Mouse (Mus musculus) forebrain, embryonic 15.5 days (tissue): ENCODE results near the gene Slc27a5. TPM values are rescaled to one million over a fixed set of nuclear protein-coding genes. Genes with fewer than 3 reads are reported as not detected.

Experiments used
- ATAC-seq: fragments of 200-750 bp; cut with Nextera tagmentation; replicated peaks from 2 replicates; pipeline ENCODE4 v1.8.0; 2017; ENCODE audit warnings: mild to moderate bottlenecking, moderate TSS enrichment, moderate library complexity
- H3K27ac ChIP-seq: fragments of 300-500 bp; sonication (generic); replicated peaks from 2 replicates; pipeline ENCODE4 v1.5.1; 2015; ENCODE audit warnings: mild to moderate bottlenecking, inconsistent platforms
- H3K27me3 ChIP-seq: fragments of 300-500 bp; sonication (generic); 2 replicates; pipeline ENCODE4 v1.6.1; 2015; ENCODE audit warnings: inconsistent platforms
- H3K36me3 ChIP-seq: fragments of 300-500 bp; sonication (generic); 2 replicates; pipeline ENCODE4 v1.6.1; 2015; ENCODE audit warnings: mild to moderate bottlenecking, inconsistent platforms
- H3K4me1 ChIP-seq: fragments of 300-500 bp; sonication (generic); 2 replicates; pipeline ENCODE4 v1.6.1; 2015; ENCODE audit warnings: inconsistent platforms
- H3K4me2 ChIP-seq: fragments of 300-500 bp; sonication (generic); replicated peaks from 2 replicates; pipeline ENCODE4 v1.6.1; 2015; ENCODE audit warnings: mild to moderate bottlenecking, inconsistent platforms
- H3K4me3 ChIP-seq: fragments of 300-500 bp; sonication (generic); 2 replicates; pipeline ENCODE4 v1.5.1; 2015; ENCODE audit warnings: mild to moderate bottlenecking, inconsistent platforms
- H3K9ac ChIP-seq: fragments of 300-500 bp; sonication (generic); replicated peaks from 2 replicates; pipeline ENCODE4 v1.6.1; 2015; ENCODE audit warnings: mild to moderate bottlenecking, inconsistent platforms
- H3K9me3 ChIP-seq: fragments of 300-500 bp; sonication (generic); 2 replicates; pipeline ENCODE4 v1.6.1; 2016; ENCODE audit warnings: inconsistent platforms
- WGBS: fragments of 180-500 bp; shearing (Covaris S2); methylation state at CpG from one replicate; pipeline ENCODE4 v1.1.7; 2015; ENCODE audit warnings: mixed read lengths; 5-methylcytosine and 5-hydroxymethylcytosine counted together
- polyA plus RNA-seq: library from polyadenylated mRNA; unstranded; fragments of >200 nt; fragmentation: Nextera tagmentation; extraction: Ambion mirVana; gene quantifications from 2 replicates; pipeline ENCODE4 v1.2.1, GENCODE M21; 2015

Slc27a5 gene
- polyA plus RNA-seq: 0.20 and 0.50 TPM in 2 replicates

DNA sequence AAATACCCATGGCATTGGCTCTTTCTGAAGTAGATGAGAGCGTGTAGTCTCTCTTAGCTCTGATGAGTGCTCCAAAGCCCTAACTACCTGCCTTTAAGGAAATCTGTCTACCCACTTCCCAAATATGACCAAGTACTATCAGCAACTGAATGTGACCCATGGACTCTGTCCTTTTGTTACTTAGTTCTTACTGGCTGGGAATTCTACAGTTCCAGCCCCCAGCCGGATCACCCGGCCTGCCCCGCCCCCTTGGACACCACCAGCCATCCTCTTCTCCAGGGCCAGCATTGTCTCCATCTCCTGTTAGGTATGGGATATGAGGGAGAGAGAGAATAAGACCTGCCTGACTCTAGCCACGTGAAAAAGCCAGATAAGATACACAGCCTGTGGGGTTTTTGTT lies at the start of gene Slc27a5:
Slc27a5 (minus strand) TSS at position 140 of the 400 bp plus-strand sequence.
- 78% methylated on average over 5 of the region's 5 CpGs for WGBS
- Histone ChIP-seq H3K36me3 (0 out of 2 replicates have a peak, but pooled peaks cover 3% of the 10 kb centered on the region), H3K9me3 (no peaks in the 10 kb centered on the region), H3K9ac (no peak within 1 kb of the TSS), H3K4me2 (no peak within 1 kb of the TSS), H3K27ac (no peak within 1 kb of the TSS), H3K27me3 (no peaks in the 10 kb centered on the region), H3K4me1 (no peaks in the 10 kb centered on the region), H3K4me3 (no peak within 1 kb of the TSS)
- no peak for ATAC-seq

- ATAC-seq: 0 out of 2 replicates have a peak, but pooled peaks have one; percentile 7
- Histone ChIP-seq H3K36me3 (no peaks in the 10 kb centered on the region), H3K9me3 (no peaks in the 10 kb centered on the region), H3K4me1 (peaks cover 16% of the 10 kb centered on the region), H3K27me3 (peaks cover 37% of the 10 kb centered on the region), H3K27ac (no peak overlapping the region), H3K9ac (no peak overlapping the region), H3K4me2 (no peak overlapping the region), H3K4me3 (no peak overlapping the region)
- WGBS: 4% methylated on average over 2 of the region's 2 CpGs
Observed at GRCm38 (mm10) chr7:13046084-13046483, 48.1 kb upstream of the Slc27a5 start.

DNA sequence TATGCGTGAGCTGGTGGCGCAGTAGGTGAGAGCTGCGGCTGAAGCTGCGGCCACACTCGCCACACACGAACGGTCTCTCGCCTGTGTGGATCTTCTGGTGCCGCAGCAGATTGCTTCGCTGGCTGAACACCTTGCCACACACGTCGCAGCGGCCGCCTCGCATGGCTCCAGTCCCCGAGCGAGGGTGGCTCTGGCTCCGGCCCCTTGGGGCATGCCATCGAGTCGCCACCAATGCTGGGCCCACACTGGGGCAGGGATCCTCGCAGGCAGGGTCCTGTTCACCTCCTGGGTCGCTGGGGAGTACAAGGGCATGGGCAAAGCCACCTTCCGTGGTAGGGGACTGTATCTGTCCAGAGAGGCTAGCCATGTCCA lies 46.2 kb upstream of the Slc27a5 start:
- peak; percentile 33 for ATAC-seq
- 3% methylated on average over 23 of the region's 23 CpGs for WGBS
- peaks cover 16% of the 10 kb centered on the region for H3K4me1 ChIP-seq
- peaks cover 37% of the 10 kb centered on the region for H3K27me3 ChIP-seq
- H3K4me3 ChIP-seq: peak overlapping the region; percentile 49
- H3K36me3 ChIP-seq: no peaks in the 10 kb centered on the region
- H3K4me2 ChIP-seq: peak overlapping the region; percentile 92
- H3K27ac ChIP-seq: no peak overlapping the region
- peak overlapping the region; percentile 69 for H3K9ac ChIP-seq
- H3K9me3 ChIP-seq: no peaks in the 10 kb centered on the region

DNA sequence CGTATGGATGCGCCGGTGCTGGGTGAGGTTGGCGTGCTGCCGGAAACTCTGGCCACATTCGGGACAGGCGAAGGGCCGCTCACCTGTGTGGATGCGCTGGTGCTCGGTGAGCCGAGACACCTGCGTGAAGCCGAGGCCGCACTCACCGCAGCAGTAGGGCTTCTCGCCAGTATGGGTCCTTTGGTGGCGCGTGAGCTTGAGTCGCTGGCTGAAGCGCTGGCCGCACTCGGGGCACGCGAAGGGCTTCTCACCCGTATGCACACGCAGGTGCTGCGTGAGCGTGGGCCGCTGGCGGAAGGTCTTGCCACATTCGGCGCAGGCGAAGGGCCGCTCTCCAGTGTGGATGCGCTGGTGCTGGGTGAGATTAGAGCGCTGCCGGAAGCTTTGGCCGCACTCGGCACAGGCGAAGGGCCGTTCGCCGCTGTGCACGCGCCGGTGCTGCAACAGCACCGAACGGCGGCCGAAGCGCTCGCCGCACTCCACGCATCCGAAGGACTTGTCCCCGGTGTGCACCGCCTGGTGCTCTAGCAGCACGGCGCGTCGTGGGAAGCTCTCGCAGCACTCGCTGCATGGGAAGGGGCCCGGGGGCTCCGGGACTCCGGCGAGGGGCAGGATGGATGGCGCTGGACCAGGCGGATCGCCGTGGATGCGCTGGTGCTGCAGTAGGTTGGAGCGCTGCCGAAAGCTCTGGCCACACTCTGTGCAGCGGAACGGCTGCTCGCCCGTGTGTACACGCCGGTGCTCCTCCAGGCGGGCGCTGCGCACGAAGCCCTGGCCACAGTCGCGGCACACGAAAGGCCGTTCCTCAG lies 45.7 kb upstream of the Slc27a5 start:
- Histone ChIP-seq H3K27me3 (peaks cover 37% of the 10 kb centered on the region), H3K27ac (no peak overlapping the region), H3K4me3 (peak overlapping the region; percentile 49), H3K4me1 (peaks cover 22% of the 10 kb centered on the region), H3K36me3 (no peaks in the 10 kb centered on the region), H3K9me3 (no peaks in the 10 kb centered on the region), H3K9ac (peak overlapping the region; percentile 69), H3K4me2 (peak overlapping the region; percentile 92)
- 5% methylated on average over 88 of the region's 88 CpGs for WGBS
- peak; percentile 53 for ATAC-seq

- no peaks in the 10 kb centered on the region for H3K36me3 ChIP-seq
- H3K4me1 ChIP-seq: peaks cover 25% of the 10 kb centered on the region
- peak overlapping the region; percentile 92 for H3K4me2 ChIP-seq
- WGBS: 41% methylated on average over 16 of the region's 16 CpGs
- peak overlapping the region; percentile 49; the same call in 1 of the 2 replicates for H3K4me3 ChIP-seq
- H3K27me3 ChIP-seq: peaks cover 37% of the 10 kb centered on the region
- no peaks in the 10 kb centered on the region for H3K9me3 ChIP-seq
- H3K9ac ChIP-seq: no peak overlapping the region
- no peak for ATAC-seq
- no peak overlapping the region for H3K27ac ChIP-seq
Observed at GRCm38 (mm10) chr7:13043120-13043444, 45.1 kb upstream of the Slc27a5 start.

- Histone ChIP-seq H3K4me2 (no peak overlapping the region), H3K4me3 (no peak overlapping the region), H3K9ac (no peak overlapping the region), H3K9me3 (no peaks in the 10 kb centered on the region), H3K4me1 (peaks cover 25% of the 10 kb centered on the region), H3K27ac (no peak overlapping the region), H3K36me3 (no peaks in the 10 kb centered on the region), H3K27me3 (peaks cover 37% of the 10 kb centered on the region)
- no peak for ATAC-seq
- WGBS: 76% methylated on average over 6 of the region's 6 CpGs
Observed at GRCm38 (mm10) chr7:13042511-13042910, 44.5 kb upstream of the Slc27a5 start.

- H3K36me3 ChIP-seq: peaks cover 1% of the 10 kb centered on the region; the same call in 1 of the 2 replicates
- no peak overlapping the region for H3K4me2 ChIP-seq
- no peak overlapping the region for H3K27ac ChIP-seq
- H3K4me1 ChIP-seq: peaks cover 34% of the 10 kb centered on the region
- peaks cover 37% of the 10 kb centered on the region for H3K27me3 ChIP-seq
- no peak overlapping the region for H3K9ac ChIP-seq
- 76% methylated on average over 1 of the region's 1 CpGs for WGBS
- ATAC-seq: no peak
- H3K4me3 ChIP-seq: no peak overlapping the region
- H3K9me3 ChIP-seq: no peaks in the 10 kb centered on the region
Observed at GRCm38 (mm10) chr7:13041256-13041655, 43.3 kb upstream of the Slc27a5 start.

DNA sequence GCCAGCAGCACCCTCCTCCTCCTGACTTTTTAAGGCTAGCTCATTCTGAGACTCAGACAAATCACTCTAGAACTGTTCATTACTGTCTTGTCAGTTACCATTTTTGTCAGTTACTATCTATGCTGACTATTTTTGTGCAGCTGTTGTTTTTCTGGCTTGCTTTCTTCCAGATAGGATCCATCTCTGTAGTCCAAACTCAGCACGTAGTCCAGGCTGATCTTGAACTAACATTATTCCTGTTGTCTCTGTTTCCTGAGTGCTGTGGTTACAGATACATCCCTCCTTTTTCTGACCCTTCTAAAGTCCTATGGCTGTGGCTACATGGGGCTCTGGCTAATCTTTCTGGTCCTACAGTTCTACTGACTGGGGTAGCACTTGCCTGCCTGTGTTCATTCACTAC lies 41.2 kb upstream of the Slc27a5 start:
- WGBS: 85% methylated on average over 1 of the region's 1 CpGs
- peak overlapping the region; percentile 100; the same call in 1 of the 2 replicates for H3K27ac ChIP-seq

DNA sequence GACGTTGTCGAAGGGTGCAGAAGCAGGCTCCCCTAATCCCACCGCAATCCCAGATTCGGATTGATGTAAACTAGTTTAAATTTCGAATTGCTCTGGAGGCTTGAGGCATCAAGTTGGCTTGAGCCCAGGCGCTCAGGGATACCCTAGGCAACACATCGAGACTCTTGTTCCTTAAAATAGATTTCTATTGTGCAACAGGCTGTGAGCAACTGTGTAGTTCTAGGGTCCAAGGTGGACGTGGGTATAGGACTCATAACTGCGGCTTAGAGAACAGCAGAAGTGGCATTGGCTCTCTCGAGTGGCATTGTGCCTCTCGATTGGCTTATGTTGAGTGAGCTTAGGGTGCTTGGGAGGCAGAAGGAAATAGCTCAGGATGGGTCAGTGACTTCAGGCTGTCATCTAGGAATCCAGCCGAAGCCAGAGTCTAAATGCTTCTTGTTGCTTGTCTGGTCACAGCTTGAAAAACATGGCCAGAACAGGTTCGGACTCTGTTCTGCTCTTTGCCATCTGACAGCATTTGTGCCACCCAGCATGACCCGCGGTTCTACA lies 40.7 kb upstream of the Slc27a5 start:
- H3K9me3 ChIP-seq: no peaks in the 10 kb centered on the region
- peaks cover 14% of the 10 kb centered on the region for H3K36me3 ChIP-seq
- no peak for ATAC-seq
- H3K4me3 ChIP-seq: peak overlapping the region; percentile 90
- H3K4me1 ChIP-seq: peaks cover 45% of the 10 kb centered on the region
- peak overlapping the region; percentile 100 for H3K27ac ChIP-seq
- H3K9ac ChIP-seq: peak overlapping the region; percentile 99
- WGBS: 23% methylated on average over 15 of the region's 15 CpGs
- H3K4me2 ChIP-seq: peak overlapping the region; percentile 78
- peaks cover 21% of the 10 kb centered on the region for H3K27me3 ChIP-seq

More for the DNA sequence above, 41.2 kb upstream of the Slc27a5 start:
- Histone ChIP-seq H3K9me3 (no peaks in the 10 kb centered on the region), H3K4me1 (peaks cover 45% of the 10 kb centered on the region), H3K9ac (peak overlapping the region; percentile 99), H3K4me2 (peak overlapping the region; percentile 78), H3K4me3 (peak overlapping the region; percentile 90; the same call in 1 of the 2 replicates), H3K36me3 (peaks cover 14% of the 10 kb centered on the region), H3K27me3 (peaks cover 26% of the 10 kb centered on the region)
- no peak for ATAC-seq

DNA sequence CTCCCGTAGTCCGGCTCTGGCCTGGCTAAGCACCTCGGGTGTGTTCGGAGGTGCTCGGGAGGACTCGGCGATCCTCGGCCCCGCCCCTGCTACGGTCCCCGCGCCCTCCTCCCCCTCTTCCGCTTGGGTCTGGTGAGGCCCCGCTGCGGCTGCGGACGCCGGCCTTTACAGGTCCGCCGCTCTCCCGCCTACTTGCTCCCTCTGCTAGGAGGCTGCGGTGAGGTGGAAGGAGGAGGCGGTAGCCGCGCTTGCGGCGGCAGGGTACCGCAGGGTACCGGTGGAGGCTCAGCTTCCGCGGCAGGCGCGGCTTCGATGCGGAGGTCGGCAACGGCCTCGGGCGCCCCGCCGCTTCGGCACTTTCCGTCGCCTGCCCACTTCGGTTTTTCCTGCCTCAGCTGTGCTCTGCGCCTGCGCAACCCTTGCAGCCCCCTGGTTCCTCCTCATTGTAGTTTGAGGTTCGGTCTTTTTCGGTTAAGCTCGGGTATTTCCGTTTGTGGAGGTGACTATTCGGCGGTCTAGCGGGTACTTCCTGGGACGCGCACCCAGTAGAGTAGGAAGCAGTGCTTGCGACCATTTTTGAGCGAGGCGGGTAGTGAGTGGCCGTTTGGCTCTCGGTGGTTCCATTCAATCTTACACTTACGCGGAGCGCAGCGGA lies 40.0 kb upstream of the Slc27a5 start, which contains the start of gene Ube2m:
Ube2m (minus strand) TSS at position 375 of the 655 bp plus-strand sequence.
- Histone ChIP-seq H3K4me1 (peaks cover 46% of the 10 kb centered on the region), H3K9ac (peak within 1 kb of the TSS; percentile 99), H3K36me3 (peaks cover 18% of the 10 kb centered on the region), H3K27me3 (peaks cover 15% of the 10 kb centered on the region), H3K4me3 (peak within 1 kb of the TSS; percentile 90), H3K4me2 (peak within 1 kb of the TSS; percentile 78), H3K27ac (peak within 1 kb of the TSS; percentile 100), H3K9me3 (no peaks in the 10 kb centered on the region)
- under 1% methylated on average over 63 of the region's 65 CpGs for WGBS
- peak; percentile 92 for ATAC-seq

DNA sequence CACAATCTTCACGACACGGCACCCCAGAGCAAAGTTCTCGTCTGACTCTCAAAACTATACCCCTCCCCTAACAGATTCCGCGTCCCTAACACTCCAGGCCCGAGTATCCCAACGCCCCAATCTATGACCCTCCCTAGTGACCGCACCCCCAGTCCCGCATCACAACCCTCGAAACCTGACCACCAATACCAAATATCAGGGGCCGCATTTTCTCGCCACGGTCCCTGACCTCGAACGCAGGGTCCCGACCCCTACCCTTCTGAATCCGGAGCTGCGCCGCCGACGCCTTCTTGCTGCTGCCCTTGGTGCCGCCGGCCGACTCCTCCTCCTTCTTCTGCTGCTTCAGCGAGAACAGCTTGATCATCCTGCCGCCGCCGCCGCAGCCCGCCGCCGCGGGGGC lies 39.4 kb upstream of the Slc27a5 start:
- ATAC-seq: peak; percentile 1; the same call in 1 of the 2 replicates
- Histone ChIP-seq H3K27ac (peak overlapping the region; percentile 100), H3K4me2 (peak overlapping the region; percentile 78), H3K27me3 (peaks cover 8% of the 10 kb centered on the region), H3K9ac (peak overlapping the region; percentile 99), H3K9me3 (no peaks in the 10 kb centered on the region), H3K4me1 (peaks cover 50% of the 10 kb centered on the region), H3K4me3 (peak overlapping the region; percentile 90), H3K36me3 (peaks cover 25% of the 10 kb centered on the region)
- WGBS: under 1% methylated on average over 32 of the region's 33 CpGs

DNA sequence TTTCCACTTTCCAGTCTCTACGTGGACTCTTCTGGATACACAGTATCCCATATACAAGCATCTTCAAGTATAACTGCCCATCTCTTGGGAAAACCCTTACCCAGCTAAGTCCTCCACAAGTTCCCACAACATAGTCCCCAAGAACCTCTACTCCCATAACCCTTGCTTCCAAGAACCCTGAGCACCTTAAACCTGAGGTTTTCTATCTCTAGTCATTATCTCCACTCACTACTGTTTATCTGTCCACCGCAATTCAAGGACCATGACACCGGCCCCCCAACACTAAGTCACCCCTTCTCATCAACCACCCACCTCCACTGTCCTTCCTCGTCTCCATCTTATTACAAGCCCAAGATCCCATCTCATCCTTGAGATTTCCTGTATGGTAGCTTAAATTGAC lies 38.8 kb upstream of the Slc27a5 start:
- Histone ChIP-seq H3K4me1 (peaks cover 50% of the 10 kb centered on the region), H3K36me3 (peaks cover 31% of the 10 kb centered on the region), H3K4me3 (peak overlapping the region; percentile 90), H3K27ac (peak overlapping the region; percentile 100), H3K27me3 (peaks cover 4% of the 10 kb centered on the region; the same call in 1 of the 2 replicates), H3K9me3 (no peaks in the 10 kb centered on the region), H3K4me2 (peak overlapping the region; percentile 78), H3K9ac (peak overlapping the region; percentile 99)
- ATAC-seq: no peak
- WGBS: 49% methylated on average over 4 of the region's 4 CpGs
